Mouse (Mus musculus): ENCODE measurements at regions not wholly inside any gene's neighbourhood (a gene's known extent, or its start where the extent isn't known, plus 50 kb on each side); places are given as distances from the start of the nearest gene placed in this dataset.

GRCm38 (mm10) chr10:17082926-17083325 is 640.1 kb upstream of the Cited2 start:
- no peaks in the 10 kb centered on the region for H3K4me1 ChIP-seq
- H3K36me3 ChIP-seq, result no peaks in the 10 kb centered on the region
- H3K4me3 ChIP-seq, result no peak overlapping the region
- no peaks in the 10 kb centered on the region for H3K9me3 ChIP-seq
- no peaks in the 10 kb centered on the region for H3K27me3 ChIP-seq (replicated peaks)
- 86% methylated on average over 4 of the region's 4 CpGs for WGBS
- no peak for ATAC-seq (ENCODE audit: extremely low read depth, insufficient number of reproducible peaks, low FRiP score, low TSS enrichment)
- H3K4me2 ChIP-seq, result no peak overlapping the region
- no peak overlapping the region for H3K27ac ChIP-seq (replicated peaks)
- H3K9ac ChIP-seq, result no peak overlapping the region

GRCm38 (mm10) chr10:17102065-17102464 is 621.0 kb upstream of the Cited2 start:
- no peaks in the 10 kb centered on the region for H3K9me3 ChIP-seq
- H3K4me3 ChIP-seq, result no peak overlapping the region
- no peaks in the 10 kb centered on the region for H3K27me3 ChIP-seq (replicated peaks)
- no peaks in the 10 kb centered on the region for H3K36me3 ChIP-seq
- no peak overlapping the region for H3K4me2 ChIP-seq
- H3K9ac ChIP-seq, result no peak overlapping the region
- 17% methylated on average over 1 of the region's 1 CpGs for WGBS
- no peak for ATAC-seq (ENCODE audit: extremely low read depth, insufficient number of reproducible peaks, low FRiP score, low TSS enrichment)
- H3K4me1 ChIP-seq, result peaks cover 4% of the 10 kb centered on the region
- no peak overlapping the region for H3K27ac ChIP-seq (replicated peaks)

GRCm38 (mm10) chr10:17103416-17103815 is 619.6 kb upstream of the Cited2 start:
- Histone ChIP-seq H3K36me3 (no peaks in the 10 kb centered on the region), H3K27ac (replicated peaks) (no peak overlapping the region), H3K4me3 (no peak overlapping the region), H3K4me2 (no peak overlapping the region), H3K9ac (no peak overlapping the region), H3K9me3 (no peaks in the 10 kb centered on the region), H3K27me3 (replicated peaks) (no peaks in the 10 kb centered on the region), H3K4me1 (peaks cover 4% of the 10 kb centered on the region)
- 62% methylated on average over 2 of the region's 2 CpGs for whole genome bisulfite sequencing
- no peak for ATAC-seq (ENCODE audit: extremely low read depth, insufficient number of reproducible peaks, low FRiP score, low TSS enrichment)

- no peak overlapping the region for H3K27ac ChIP-seq (replicated peaks)
- no peak overlapping the region for H3K9ac ChIP-seq
- no peaks in the 10 kb centered on the region for H3K36me3 ChIP-seq
- no peak overlapping the region for H3K4me3 ChIP-seq
- peaks cover 4% of the 10 kb centered on the region for H3K4me1 ChIP-seq
- ATAC-seq (ENCODE audit: extremely low read depth, insufficient number of reproducible peaks, low FRiP score, low TSS enrichment), result no peak
- no peak overlapping the region for H3K4me2 ChIP-seq
- H3K9me3 ChIP-seq, result no peaks in the 10 kb centered on the region
- 94% methylated on average over 1 of the region's 1 CpGs for WGBS
- H3K27me3 ChIP-seq (replicated peaks), result no peaks in the 10 kb centered on the region
These were observed 616.2 kb upstream of the Cited2 start for GRCm38 (mm10) chr10:17106831-17107230.

DNA sequence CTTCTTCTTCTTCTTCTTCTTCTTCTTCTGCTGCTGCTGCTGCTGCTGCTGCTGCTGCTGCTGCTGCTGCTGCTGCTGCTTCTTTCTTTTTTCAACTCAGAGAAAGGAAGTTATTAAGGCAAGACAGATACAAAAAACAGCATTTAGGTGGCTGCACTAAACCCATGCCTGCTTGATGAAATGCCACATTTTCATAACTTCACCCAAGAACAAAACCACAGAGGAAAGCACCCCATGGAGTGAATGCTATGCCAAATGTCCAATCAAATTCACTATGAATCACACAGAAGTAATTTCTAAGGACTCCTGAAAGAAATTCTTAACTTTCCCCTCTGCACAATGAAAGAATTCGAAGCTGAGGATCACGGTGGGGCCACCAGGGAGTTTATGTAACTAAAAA is 611.9 kb upstream of the Cited2 start:
- H3K9me3 ChIP-seq, result no peaks in the 10 kb centered on the region
- H3K36me3 ChIP-seq, result no peaks in the 10 kb centered on the region
- no peak for ATAC-seq (ENCODE audit: extremely low read depth, insufficient number of reproducible peaks, low FRiP score, low TSS enrichment)
- no peak overlapping the region for H3K4me3 ChIP-seq
- no peaks in the 10 kb centered on the region for H3K27me3 ChIP-seq (replicated peaks)
- H3K4me1 ChIP-seq, result no peaks in the 10 kb centered on the region
- H3K9ac ChIP-seq, result no peak overlapping the region
- 75% methylated on average over 2 of the region's 2 CpGs for WGBS
- H3K27ac ChIP-seq (replicated peaks), result no peak overlapping the region
- H3K4me2 ChIP-seq, result no peak overlapping the region

GRCm38 (mm10) chr10:17114805-17115204 is 608.2 kb upstream of the Cited2 start:
- ATAC-seq (ENCODE audit: extremely low read depth, insufficient number of reproducible peaks, low FRiP score, low TSS enrichment), result no peak
- no peak overlapping the region for H3K4me3 ChIP-seq
- no peaks in the 10 kb centered on the region for H3K4me1 ChIP-seq
- H3K27ac ChIP-seq (replicated peaks), result no peak overlapping the region
- H3K9ac ChIP-seq, result no peak overlapping the region
- WGBS, result 80% methylated on average over 4 of the region's 4 CpGs
- no peaks in the 10 kb centered on the region for H3K9me3 ChIP-seq
- H3K36me3 ChIP-seq, result no peaks in the 10 kb centered on the region
- H3K27me3 ChIP-seq (replicated peaks), result no peaks in the 10 kb centered on the region
- no peak overlapping the region for H3K4me2 ChIP-seq

- WGBS, result 82% methylated on average over 4 of the region's 4 CpGs
- ATAC-seq (ENCODE audit: extremely low read depth, insufficient number of reproducible peaks, low FRiP score, low TSS enrichment), result no peak
These were observed 593.4 kb upstream of the Cited2 start for GRCm38 (mm10) chr10:17129391-17130163.

GRCm38 (mm10) chr10:17130661-17131060 is 592.4 kb upstream of the Cited2 start:
- Histone ChIP-seq H3K27me3 (replicated peaks) (no peaks in the 10 kb centered on the region), H3K27ac (replicated peaks) (no peak overlapping the region), H3K9me3 (no peaks in the 10 kb centered on the region), H3K4me1 (peaks cover 8% of the 10 kb centered on the region), H3K36me3 (no peaks in the 10 kb centered on the region), H3K9ac (no peak overlapping the region), H3K4me3 (no peak overlapping the region), H3K4me2 (no peak overlapping the region)
- WGBS, result 85% methylated on average over 1 of the region's 1 CpGs
- no peak for ATAC-seq (ENCODE audit: extremely low read depth, insufficient number of reproducible peaks, low FRiP score, low TSS enrichment)

More at GRCm38 (mm10) chr10:17129391-17130163, 593.4 kb upstream of the Cited2 start:
- no peak overlapping the region for H3K4me2 ChIP-seq
- no peak overlapping the region for H3K4me3 ChIP-seq
- no peak overlapping the region for H3K27ac ChIP-seq (replicated peaks)
- H3K9ac ChIP-seq, result no peak overlapping the region
- H3K36me3 ChIP-seq, result no peaks in the 10 kb centered on the region
- peaks cover 4% of the 10 kb centered on the region; the same call in 1 of the 2 replicates for H3K9me3 ChIP-seq
- no peaks in the 10 kb centered on the region for H3K27me3 ChIP-seq (replicated peaks)
- peaks cover 8% of the 10 kb centered on the region for H3K4me1 ChIP-seq

GRCm38 (mm10) chr10:17131763-17132162 is 591.3 kb upstream of the Cited2 start:
- 9% methylated on average over 4 of the region's 4 CpGs for WGBS
- Histone ChIP-seq H3K4me1 (peaks cover 8% of the 10 kb centered on the region), H3K36me3 (no peaks in the 10 kb centered on the region), H3K9ac (no peak overlapping the region), H3K4me2 (no peak overlapping the region), H3K4me3 (no peak overlapping the region), H3K27me3 (replicated peaks) (no peaks in the 10 kb centered on the region), H3K9me3 (no peaks in the 10 kb centered on the region), H3K27ac (replicated peaks) (0 out of 2 replicates have a peak overlapping the region, but pooled peaks have one; percentile 24)
- ATAC-seq (ENCODE audit: extremely low read depth, insufficient number of reproducible peaks, low FRiP score, low TSS enrichment), result no peak

DNA sequence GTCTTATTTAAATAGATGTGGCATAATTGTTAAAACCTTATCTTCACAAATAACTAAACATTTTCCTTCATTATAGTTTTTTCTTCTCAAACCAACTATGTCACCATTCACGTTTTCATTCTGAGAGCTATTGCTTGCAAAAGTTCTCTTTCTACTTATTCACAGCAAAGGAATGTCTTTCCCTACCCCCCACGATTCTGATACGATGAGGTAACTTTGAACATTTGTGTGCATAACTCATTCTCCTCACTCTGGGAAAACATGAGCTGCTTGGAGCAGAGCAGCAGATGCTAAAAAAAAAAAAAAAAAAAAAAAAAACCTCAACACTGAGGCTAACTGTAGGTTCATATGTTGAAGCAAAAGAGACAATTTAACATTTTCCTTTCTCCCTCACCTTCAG is 547.6 kb upstream of the Cited2 start:
- Histone ChIP-seq H3K9me3 (no peaks in the 10 kb centered on the region), H3K4me2 (no peak overlapping the region), H3K27me3 (replicated peaks) (no peaks in the 10 kb centered on the region), H3K27ac (replicated peaks) (no peak overlapping the region), H3K36me3 (no peaks in the 10 kb centered on the region), H3K9ac (no peak overlapping the region), H3K4me3 (no peak overlapping the region), H3K4me1 (no peaks in the 10 kb centered on the region)
- no peak for ATAC-seq (ENCODE audit: extremely low read depth, insufficient number of reproducible peaks, low FRiP score, low TSS enrichment)
- 63% methylated on average over 3 of the region's 3 CpGs for WGBS

DNA sequence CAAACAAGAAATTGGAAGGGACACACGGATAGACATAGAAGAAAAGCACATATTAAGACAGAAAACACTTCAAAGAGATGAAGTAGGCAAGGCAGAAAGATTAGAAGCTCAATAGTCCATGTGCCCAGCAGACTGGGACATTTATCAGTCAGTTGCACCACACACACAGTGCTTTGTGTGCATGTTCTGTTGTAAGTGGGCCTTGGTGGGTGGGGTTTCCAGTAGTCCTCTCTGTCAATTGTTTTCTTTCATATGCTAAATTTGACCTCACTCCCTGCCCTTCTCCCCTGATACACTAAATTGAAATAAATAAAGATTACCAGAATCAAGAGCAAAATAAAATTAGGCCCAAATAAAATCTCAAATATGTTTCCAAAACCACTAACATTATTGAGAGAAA is 546.0 kb upstream of the Cited2 start:
- Histone ChIP-seq H3K36me3 (no peaks in the 10 kb centered on the region), H3K9me3 (no peaks in the 10 kb centered on the region), H3K27ac (replicated peaks) (no peak overlapping the region), H3K27me3 (replicated peaks) (no peaks in the 10 kb centered on the region), H3K4me1 (no peaks in the 10 kb centered on the region), H3K9ac (no peak overlapping the region), H3K4me2 (no peak overlapping the region), H3K4me3 (no peak overlapping the region)
- 65% methylated on average over 1 of the region's 1 CpGs for WGBS
- no peak for ATAC-seq (ENCODE audit: extremely low read depth, insufficient number of reproducible peaks, low FRiP score, low TSS enrichment)
